Mouse (Mus musculus): ENCODE results near the gene Rasgef1c.

The Rasgef1c gene

GRCm38 (mm10) chr11:49974675-49975074 lies 73.0 kb downstream of the Rasgef1c start:
- in situ Hi-C loops (cut with MboI), result no loop called here

GRCm38 (mm10) chr11:49977963-49978568 lies 76.4 kb downstream of the Rasgef1c start:
- in situ Hi-C loops (cut with MboI), result no loop called here

GRCm38 (mm10) chr11:49978935-49979334 lies 77.3 kb downstream of the Rasgef1c start:
- in situ Hi-C loops (cut with MboI), result no loop called here

GRCm38 (mm10) chr11:49980681-49981235 lies 79.1 kb downstream of the Rasgef1c start:
- in situ Hi-C loops (cut with MboI), result loop anchor here (10.0 kb wide), 1 partner anchor 134 kb away; no protein-coding TSS in a partner anchor

- in situ Hi-C loops (cut with MboI), result loop anchor here (10.0 kb wide), 1 partner anchor 133 kb away; no protein-coding TSS in a partner anchor
These were observed 79.8 kb downstream of the Rasgef1c start for GRCm38 (mm10) chr11:49981321-49981963.

- in situ Hi-C loops (cut with MboI), result loop anchor here (10.0 kb wide), 1 partner anchor 133 kb away; no protein-coding TSS in a partner anchor
These were observed 80.5 kb downstream of the Rasgef1c start for GRCm38 (mm10) chr11:49982094-49982493.

- in situ Hi-C loops (cut with MboI), result loop anchor here (10.0 kb wide), 1 partner anchor 132 kb away; no protein-coding TSS in a partner anchor
These were observed 81.2 kb downstream of the Rasgef1c start for GRCm38 (mm10) chr11:49982881-49983280.

GRCm38 (mm10) chr11:49983875-49984552 lies 82.4 kb downstream of the Rasgef1c start:
- in situ Hi-C loops (cut with MboI), result loop anchor here (10.0 kb wide), 1 partner anchor 131 kb away; no protein-coding TSS in a partner anchor

GRCm38 (mm10) chr11:49985009-49985408 lies 83.4 kb downstream of the Rasgef1c start:
- in situ Hi-C loops (cut with MboI), result loop anchor here (10.0 kb wide), 1 partner anchor 130 kb away; no protein-coding TSS in a partner anchor

- in situ Hi-C loops (cut with MboI), result loop anchor here (10.0 kb wide), 1 partner anchor 128 kb away; no protein-coding TSS in a partner anchor
These were observed 84.8 kb downstream of the Rasgef1c start for GRCm38 (mm10) chr11:49986277-49987036.

GRCm38 (mm10) chr11:49994536-49994935 lies 92.9 kb downstream of the Rasgef1c start:
- in situ Hi-C loops (cut with MboI), result no loop called here

- in situ Hi-C loops (cut with MboI), result no loop called here
These were observed 94.8 kb downstream of the Rasgef1c start for GRCm38 (mm10) chr11:49996398-49996797.

- in situ Hi-C loops (cut with MboI), result no loop called here
These were observed 95.7 kb downstream of the Rasgef1c start for GRCm38 (mm10) chr11:49997321-49997720.

- in situ Hi-C loops (cut with MboI), result no loop called here
These were observed 101.2 kb downstream of the Rasgef1c start for GRCm38 (mm10) chr11:50002853-50003252.

GRCm38 (mm10) chr11:50007776-50008175 lies 106.1 kb downstream of the Rasgef1c start:
- in situ Hi-C loops (cut with MboI), result no loop called here

- in situ Hi-C loops (cut with MboI), result no loop called here
These were observed 106.6 kb downstream of the Rasgef1c start for GRCm38 (mm10) chr11:50008231-50008630.

GRCm38 (mm10) chr11:50013016-50013415 lies 111.4 kb downstream of the Rasgef1c start:
- in situ Hi-C loops (cut with MboI), result no loop called here

GRCm38 (mm10) chr11:50016503-50016902 lies 114.9 kb downstream of the Rasgef1c start:
- in situ Hi-C loops (cut with MboI), result no loop called here

GRCm38 (mm10) chr11:50017511-50017910 lies 115.9 kb downstream of the Rasgef1c start:
- in situ Hi-C loops (cut with MboI), result no loop called here

GRCm38 (mm10) chr11:50018848-50019247 lies 117.2 kb downstream of the Rasgef1c start:
- in situ Hi-C loops (cut with MboI), result no loop called here

- in situ Hi-C loops (cut with MboI), result no loop called here
These were observed 120.5 kb downstream of the Rasgef1c start for GRCm38 (mm10) chr11:50022085-50022484.
